Mouse (Mus musculus) midbrain, embryonic 15.5 days (tissue): ENCODE data around the gene Rom1. TPM values are rescaled to one million over a fixed set of nuclear protein-coding genes. Genes with fewer than 3 reads are reported as not detected.

Experiments
- ATAC-seq: fragments of 200-750 bp; cut with Nextera tagmentation; replicated peaks from 2 replicates; pipeline ENCODE4 v1.8.0; 2017; ENCODE audit warnings: moderate TSS enrichment
- H3K27ac ChIP-seq: fragments of 300-500 bp; sonication (generic); 2 replicates; pipeline ENCODE4 v1.5.1; 2015; ENCODE audit warnings: mild to moderate bottlenecking, inconsistent platforms
- H3K27me3 ChIP-seq: fragments of 300-500 bp; sonication (generic); replicated peaks from 2 replicates; pipeline ENCODE4 v1.6.1; 2015; ENCODE audit warnings: inconsistent platforms
- H3K36me3 ChIP-seq: fragments of 300-500 bp; sonication (generic); replicated peaks from 2 replicates; pipeline ENCODE4 v1.6.1; 2015; ENCODE audit warnings: inconsistent platforms
- H3K4me1 ChIP-seq: fragments of 300-500 bp; sonication (generic); 2 replicates; pipeline ENCODE4 v1.6.1; 2015; ENCODE audit warnings: inconsistent platforms
- H3K4me2 ChIP-seq: fragments of 300-500 bp; sonication (generic); 2 replicates; pipeline ENCODE4 v1.6.1; 2015; ENCODE audit warnings: inconsistent platforms, mild to moderate bottlenecking, moderate library complexity
- H3K4me3 ChIP-seq: fragments of 300-500 bp; sonication (generic); 2 replicates; pipeline ENCODE4 v1.5.1; 2015; ENCODE audit warnings: mild to moderate bottlenecking, inconsistent platforms
- H3K9ac ChIP-seq: fragments of 300-500 bp; sonication (generic); 2 replicates; pipeline ENCODE4 v1.6.1; 2015; ENCODE audit warnings: mild to moderate bottlenecking, inconsistent platforms
- H3K9me3 ChIP-seq: fragments of 300-500 bp; sonication (generic); 2 replicates; pipeline ENCODE4 v1.6.1; 2016; ENCODE audit warnings: inconsistent platforms
- WGBS: fragments of 180-500 bp; shearing (Covaris S2); methylation state at CpG from one replicate; pipeline ENCODE4 v1.1.7; 2015; ENCODE audit warnings: mixed read lengths; 5-methylcytosine and 5-hydroxymethylcytosine counted together
- microRNA-seq: library from miRNA; unstranded; fragments of <30 nt; microRNA quantifications from one replicate; pipeline ENCODE4, GENCODE M21; 2016
- polyA plus RNA-seq: library from polyadenylated mRNA; unstranded; fragments of >200 nt; fragmentation: Nextera tagmentation; extraction: Ambion mirVana; gene quantifications from 2 replicates; pipeline ENCODE4 v1.2.1, GENCODE M21; 2015

Gene Rom1
- polyA plus RNA-seq, 1 experiment from 2014 or later, result 1.9 TPM

DNA sequence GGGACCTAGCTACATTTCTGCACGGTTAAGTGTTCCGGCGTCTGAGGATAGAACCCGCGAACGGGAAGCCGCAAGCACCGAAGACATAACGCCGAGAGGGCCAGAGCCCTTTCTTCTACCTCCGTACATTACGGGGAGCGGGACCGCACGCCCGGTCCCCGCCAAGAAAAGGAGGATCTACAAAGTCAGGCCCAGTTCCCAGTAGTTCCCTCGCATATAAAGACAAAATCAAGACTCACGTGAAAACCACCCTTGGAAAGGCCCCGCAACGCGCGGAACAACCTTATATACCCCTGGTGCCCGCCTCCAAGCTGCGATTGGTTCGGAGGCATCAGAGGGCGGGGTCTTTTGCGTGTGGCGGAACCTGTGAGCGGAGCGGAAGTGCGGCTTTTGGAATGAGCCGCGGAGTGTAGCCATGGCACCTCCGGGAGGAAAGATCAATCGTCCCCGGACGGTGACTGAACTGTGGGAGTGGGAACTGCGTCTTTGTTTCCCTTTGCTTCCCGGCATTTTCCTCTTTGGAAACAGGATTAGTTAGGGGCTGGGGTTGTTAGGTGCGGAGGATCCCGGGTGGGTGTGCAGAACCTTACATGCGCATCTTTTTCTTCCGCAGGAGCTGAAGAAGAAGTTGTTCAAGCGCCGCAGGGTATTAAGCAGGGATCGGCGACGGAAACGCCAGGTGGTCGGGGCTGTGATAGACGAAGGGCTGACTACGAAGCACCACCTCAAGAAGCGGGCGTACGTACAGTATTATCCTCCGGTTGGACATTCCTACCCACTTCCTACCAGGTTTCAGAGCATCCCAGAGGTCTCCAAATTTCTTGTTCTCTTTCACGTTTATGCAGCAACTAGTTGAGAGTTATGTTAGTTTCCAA, 40.4 kb downstream of the Rom1 start, which contains the start of the genes 1810009A15Rik and Gm49416:
Gene 1810009A15Rik, plus strand, starts transcription at position 343 of the 875 bp plus-strand sequence.
Gene Gm49416, plus strand, starts transcription at position 416 of the 875 bp plus-strand sequence.
- Histone ChIP-seq H3K27ac (peak within 1 kb of the TSS; percentile 85), H3K27me3 (no peaks in the 10 kb centered on the region), H3K9me3 (no peaks in the 10 kb centered on the region), H3K36me3 (0 out of 2 replicates have a peak, but pooled peaks cover 6% of the 10 kb centered on the region), H3K9ac (peak within 1 kb of the TSS; percentile 61), H3K4me1 (peaks cover 25% of the 10 kb centered on the region), H3K4me3 (peak within 1 kb of the TSS; percentile 65), H3K4me2 (peak within 1 kb of the TSS; percentile 79)
- peak; percentile 96 for ATAC-seq
- 1% methylated on average over 58 of the region's 58 CpGs for WGBS

DNA sequence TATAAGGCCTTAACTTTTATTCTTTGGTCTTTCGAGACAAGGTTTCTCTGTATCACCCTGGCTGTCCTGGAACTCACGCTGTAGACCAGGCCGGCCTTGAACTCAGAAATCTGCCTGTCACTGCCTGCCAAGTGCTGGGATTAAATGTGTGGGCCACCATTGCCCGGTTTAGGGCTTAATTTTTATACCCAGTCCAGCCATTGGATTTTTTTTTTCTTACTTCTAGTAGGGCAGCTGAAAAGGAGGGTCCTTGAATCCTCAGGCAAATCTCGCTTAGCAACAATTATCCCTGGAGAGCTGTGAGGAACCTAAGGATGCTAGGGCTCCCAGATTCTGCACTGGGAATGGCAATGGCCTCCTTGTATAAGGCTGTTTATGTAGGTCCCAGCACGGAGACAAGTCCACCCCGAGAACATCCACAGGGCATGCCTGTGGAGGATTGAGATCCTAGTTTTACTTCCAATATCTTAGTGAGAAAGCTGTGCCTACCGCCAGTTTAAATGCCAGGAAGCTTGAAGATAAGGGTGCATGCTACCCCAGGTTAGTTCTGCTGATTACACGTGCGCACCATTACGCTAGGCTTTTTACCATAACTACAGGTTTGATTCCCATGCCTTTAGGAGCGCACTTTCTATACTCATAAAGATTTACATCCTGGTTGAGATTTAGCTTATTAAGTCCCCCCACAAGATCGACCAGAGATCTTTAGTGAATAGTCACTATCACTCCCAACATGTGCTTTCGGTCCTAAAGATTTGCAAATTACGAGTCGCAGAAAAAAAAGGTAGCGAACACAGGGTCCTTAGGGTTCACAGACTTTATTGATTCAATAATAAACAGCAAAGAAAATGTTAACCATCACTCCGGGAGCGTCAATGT, 41.3 kb downstream of the Rom1 start:
- no peak for ATAC-seq
- H3K4me2 ChIP-seq, result peak overlapping the region; percentile 79
- peaks cover 20% of the 10 kb centered on the region for H3K4me1 ChIP-seq
- peak overlapping the region; percentile 85 for H3K27ac ChIP-seq
- H3K27me3 ChIP-seq, result no peaks in the 10 kb centered on the region
- 14% methylated on average over 19 of the region's 19 CpGs for WGBS
- no peaks in the 10 kb centered on the region for H3K9me3 ChIP-seq
- 0 out of 2 replicates have a peak, but pooled peaks cover 6% of the 10 kb centered on the region for H3K36me3 ChIP-seq
- peak overlapping the region; percentile 65 for H3K4me3 ChIP-seq
- H3K9ac ChIP-seq, result peak overlapping the region; percentile 61

DNA sequence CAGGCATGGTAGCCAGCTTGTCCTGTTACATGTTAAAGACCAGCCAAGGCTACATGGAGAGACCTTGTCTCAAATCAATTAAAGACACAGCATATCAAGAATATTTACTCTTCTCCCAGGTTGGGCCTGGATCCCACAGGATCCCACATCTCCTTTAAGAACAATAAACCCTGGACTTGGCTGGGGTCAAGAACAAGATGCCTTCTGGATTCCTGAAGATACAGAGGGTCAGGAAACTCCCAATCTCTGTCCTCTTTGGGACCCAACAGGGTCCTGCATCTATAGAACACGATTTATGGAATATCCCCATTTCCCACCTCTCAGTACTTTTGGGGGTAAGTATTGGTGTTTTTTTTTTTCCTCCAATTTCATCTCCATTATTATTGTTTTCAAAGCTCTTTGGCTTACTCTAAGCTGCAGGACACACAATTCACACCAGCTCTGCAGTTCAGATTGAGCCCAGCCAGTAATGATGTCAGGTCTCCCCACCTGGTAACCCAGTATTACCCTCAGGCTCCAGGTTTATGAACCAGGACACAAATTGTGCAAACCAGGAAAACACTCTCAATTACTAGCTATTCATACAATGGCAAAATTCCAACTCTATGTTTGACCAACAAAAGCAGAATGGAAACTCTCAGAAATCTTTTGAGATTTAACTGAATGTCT, 42.1 kb downstream of the Rom1 start:
- H3K4me3 ChIP-seq, result no peak overlapping the region
- H3K27ac ChIP-seq, result no peak overlapping the region
- H3K9me3 ChIP-seq, result no peaks in the 10 kb centered on the region
- H3K27me3 ChIP-seq, result no peaks in the 10 kb centered on the region
- peaks cover 15% of the 10 kb centered on the region for H3K4me1 ChIP-seq
- no peak overlapping the region for H3K9ac ChIP-seq
- H3K36me3 ChIP-seq, result 0 out of 2 replicates have a peak, but pooled peaks cover 6% of the 10 kb centered on the region
- ATAC-seq, result no peak
- WGBS, result 47% methylated on average over 1 of the region's 1 CpGs
- H3K4me2 ChIP-seq, result 0 out of 2 replicates have a peak overlapping the region, but pooled peaks have one; percentile 79

DNA sequence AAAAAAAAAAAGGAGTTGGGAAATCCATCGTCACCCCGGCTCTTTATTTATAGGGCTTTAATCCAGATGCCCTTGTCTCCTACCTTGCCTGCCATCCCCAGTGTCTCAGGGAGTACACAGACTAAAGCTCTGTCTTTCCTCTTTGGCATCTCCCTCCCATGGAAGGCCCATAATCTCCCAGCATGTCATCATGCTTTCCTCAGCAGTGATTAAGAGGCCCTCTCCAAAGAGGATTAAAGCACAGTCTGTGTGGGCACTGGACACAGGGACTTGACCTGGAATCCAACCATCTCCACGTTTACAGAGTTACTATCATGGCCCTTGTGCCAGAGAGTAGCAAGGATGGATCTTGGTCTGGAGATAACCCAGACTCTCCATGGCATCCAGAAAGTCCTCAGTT, 45.5 kb downstream of the Rom1 start, which contains the start of the genes Lbhd1 and Gm49403:
Gene Lbhd1, plus strand, starts transcription at position 117 of the 400 bp plus-strand sequence.
Gene Gm49403, plus strand, starts transcription at position 315 of the 400 bp plus-strand sequence.
- no peak within 1 kb of the TSS for H3K9ac ChIP-seq
- 71% methylated on average over 3 of the region's 3 CpGs for WGBS
- no peak for ATAC-seq
- H3K4me1 ChIP-seq, result peaks cover 22% of the 10 kb centered on the region
- no peak within 1 kb of the TSS for H3K27ac ChIP-seq
- no peak within 1 kb of the TSS for H3K4me2 ChIP-seq
- H3K27me3 ChIP-seq, result no peaks in the 10 kb centered on the region
- H3K9me3 ChIP-seq, result no peaks in the 10 kb centered on the region
- no peak within 1 kb of the TSS for H3K4me3 ChIP-seq
- no peaks in the 10 kb centered on the region for H3K36me3 ChIP-seq

DNA sequence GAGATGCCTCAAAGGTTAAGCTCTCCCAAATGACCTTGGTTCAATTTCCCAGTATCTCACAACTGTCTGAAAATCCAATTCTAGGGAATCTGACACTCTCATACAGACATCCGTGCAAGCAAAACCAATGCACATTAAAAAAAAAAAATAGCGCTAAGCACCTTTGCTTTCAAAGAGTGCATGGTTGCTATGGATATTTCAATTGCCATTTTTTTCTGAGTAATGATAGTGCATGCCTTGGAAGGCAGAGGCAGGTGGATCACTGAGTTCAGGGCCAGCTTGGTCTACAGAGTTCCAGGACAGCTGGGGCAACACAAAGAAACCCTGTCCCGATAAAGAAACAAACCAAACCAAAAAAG, 48.1 kb downstream of the Rom1 start:
- WGBS, result 9% methylated on average over 3 of the region's 3 CpGs
- peak; percentile 26; the same call in 1 of the 2 replicates for ATAC-seq

DNA sequence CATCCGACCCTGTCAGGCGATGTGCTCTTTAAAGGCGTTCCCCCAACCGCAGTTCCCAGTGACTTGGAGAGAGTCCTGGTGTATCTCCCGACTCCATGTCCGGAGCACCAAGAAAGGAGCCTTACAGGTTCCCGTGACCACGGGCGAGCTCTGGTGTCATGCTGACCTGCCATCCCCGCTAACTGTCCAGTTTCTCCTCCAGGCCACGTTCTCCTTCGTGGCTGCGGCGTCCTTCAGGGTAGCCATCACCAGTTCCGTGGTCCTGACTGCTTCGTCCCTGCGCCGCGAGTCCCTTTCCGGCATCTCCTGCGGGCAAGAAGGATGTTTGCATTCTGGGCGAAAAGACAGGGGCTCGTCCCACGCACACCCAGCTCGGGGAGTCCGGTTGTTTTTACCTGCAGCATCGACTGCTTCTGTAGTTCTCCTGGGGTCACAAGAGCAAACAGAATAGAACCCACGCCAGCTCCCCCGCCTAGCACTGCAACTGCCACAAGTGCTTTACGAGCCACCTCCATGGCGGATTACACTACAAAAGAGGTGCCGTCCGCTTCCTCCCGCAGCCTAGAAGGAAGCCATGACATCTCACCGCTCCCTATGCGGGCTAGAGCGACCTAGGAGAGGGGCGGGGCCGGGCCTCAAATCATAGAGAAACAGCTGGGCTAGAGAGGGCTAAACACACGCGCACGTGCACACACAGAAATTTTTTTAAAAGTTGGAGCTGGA, 48.7 kb downstream of the Rom1 start, which contains the start of gene Uqcc3:
Gene Uqcc3, minus strand, starts transcription at position 613 of the 723 bp plus-strand sequence.
- Histone ChIP-seq H3K27me3 (no peaks in the 10 kb centered on the region), H3K27ac (peak within 1 kb of the TSS; percentile 84), H3K9ac (peak within 1 kb of the TSS; percentile 79), H3K9me3 (no peaks in the 10 kb centered on the region), H3K36me3 (peaks cover 6% of the 10 kb centered on the region; the same call in 1 of the 2 replicates), H3K4me3 (peak within 1 kb of the TSS; percentile 65), H3K4me2 (peak within 1 kb of the TSS; percentile 76), H3K4me1 (peaks cover 15% of the 10 kb centered on the region)
- WGBS, result under 1% methylated on average over 42 of the region's 42 CpGs
- peak; percentile 98 for ATAC-seq

More for the DNA sequence above, 48.1 kb downstream of the Rom1 start:
- Histone ChIP-seq H3K9me3 (no peaks in the 10 kb centered on the region), H3K27ac (peak overlapping the region; percentile 84; the same call in 1 of the 2 replicates), H3K4me2 (peak overlapping the region; percentile 76), H3K27me3 (no peaks in the 10 kb centered on the region), H3K36me3 (0 out of 2 replicates have a peak, but pooled peaks cover 4% of the 10 kb centered on the region), H3K4me1 (peaks cover 15% of the 10 kb centered on the region), H3K4me3 (peak overlapping the region; percentile 65), H3K9ac (peak overlapping the region; percentile 79)

Small RNAs within 50 kb of the gene (microRNA-seq; reads per million reads assigned to microRNA genes)
- not detected for gene Mir5136

Other genes with a start within 250 kb of the Rom1 start
- 165 and 174 TPM in 2 replicates for gene Slc3a2, start 206.0 kb downstream of the Rom1 start, polyA plus RNA-seq
- 100.0 and 103 TPM in 2 replicates for gene Wdr74, start 193.5 kb downstream of the Rom1 start, polyA plus RNA-seq
- 1.5 and 1.7 TPM in 2 replicates for gene 1700092M07Rik, start 188.6 kb downstream of the Rom1 start, polyA plus RNA-seq
- gene Stx5a, start 187.9 kb downstream of the Rom1 start, polyA plus RNA-seq, result 121 and 123 TPM in 2 replicates
- 161 and 171 TPM in 2 replicates for gene Nxf1, start 172.3 kb downstream of the Rom1 start, polyA plus RNA-seq
- 212 and 213 TPM in 2 replicates for gene Tmem223, start 158.4 kb downstream of the Rom1 start, polyA plus RNA-seq
- gene Tmem179b, start 154.9 kb downstream of the Rom1 start, polyA plus RNA-seq, result 27.1 and 31.8 TPM in 2 replicates
- 32.6 and 34.0 TPM in 2 replicates for gene Taf6l, start 142.9 kb downstream of the Rom1 start, polyA plus RNA-seq
- gene Polr2g, start 130.8 kb downstream of the Rom1 start, polyA plus RNA-seq, result 129 and 132 TPM in 2 replicates
- 8.4 and 8.7 TPM in 2 replicates for gene Zbtb3, start 126.8 kb downstream of the Rom1 start, polyA plus RNA-seq
- gene Ttc9c, start 110.0 kb downstream of the Rom1 start, polyA plus RNA-seq, result 59.8 and 60.4 TPM in 2 replicates
- 6.6 and 6.7 TPM in 2 replicates for gene Hnrnpul2, start 109.3 kb downstream of the Rom1 start, polyA plus RNA-seq
- gene AC129217.1, start 99.6 kb downstream of the Rom1 start, polyA plus RNA-seq, result not detected in 2 replicates
- 100 and 105 TPM in 2 replicates for gene Bscl2, start 91.9 kb downstream of the Rom1 start, polyA plus RNA-seq
- 479 and 483 TPM in 2 replicates for gene Gng3, start 90.2 kb downstream of the Rom1 start, polyA plus RNA-seq
- gene Lrrn4cl, start 78.6 kb downstream of the Rom1 start, polyA plus RNA-seq, result 1.1 and 1.4 TPM in 2 replicates
- 138 and 142 TPM in 2 replicates for gene Ubxn1, start 57.9 kb downstream of the Rom1 start, polyA plus RNA-seq
- 61.4 and 62.7 TPM in 2 replicates for gene Uqcc3, start 48.4 kb downstream of the Rom1 start, polyA plus RNA-seq
- 36.5 and 37.7 TPM in 2 replicates for gene Lbhd1, start 45.6 kb downstream of the Rom1 start, polyA plus RNA-seq
- gene Gm49403, start 45.4 kb downstream of the Rom1 start, polyA plus RNA-seq, result not detected in 2 replicates
- 40.2 and 44.3 TPM in 2 replicates for gene 1810009A15Rik, start 40.5 kb downstream of the Rom1 start, polyA plus RNA-seq
- gene Gm49416, start 40.4 kb downstream of the Rom1 start, polyA plus RNA-seq, result not detected in 2 replicates
- gene Ints5, start 36.4 kb downstream of the Rom1 start, polyA plus RNA-seq, result 36.4 and 38.4 TPM in 2 replicates
- 88.8 and 90.7 TPM in 2 replicates for gene Ganab, start 31.3 kb downstream of the Rom1 start, polyA plus RNA-seq
- 96.1 and 96.6 TPM in 2 replicates for gene B3gat3, start 9.0 kb downstream of the Rom1 start, polyA plus RNA-seq
- 10.5 and 13.4 TPM in 2 replicates for gene Eml3, start 196 bp upstream of the Rom1 start, polyA plus RNA-seq
- 119 and 121 TPM in 2 replicates for gene Mta2, start 12.5 kb upstream of the Rom1 start, polyA plus RNA-seq
- gene Tut1, start 24.5 kb upstream of the Rom1 start, polyA plus RNA-seq, result 27.5 and 30.5 TPM in 2 replicates
- 287 and 295 TPM in 2 replicates for gene Eef1g, start 37.7 kb upstream of the Rom1 start, polyA plus RNA-seq
- gene Ahnak, start 59.9 kb upstream of the Rom1 start, polyA plus RNA-seq, result 4.9 and 5.9 TPM in 2 replicates
- gene Scgb1a1, start 158.6 kb upstream of the Rom1 start, polyA plus RNA-seq, result not detected in 2 replicates
- 20.3 and 24.1 TPM in 2 replicates for gene Asrgl1, start 206.3 kb upstream of the Rom1 start, polyA plus RNA-seq